In the genomic region with DNA sequence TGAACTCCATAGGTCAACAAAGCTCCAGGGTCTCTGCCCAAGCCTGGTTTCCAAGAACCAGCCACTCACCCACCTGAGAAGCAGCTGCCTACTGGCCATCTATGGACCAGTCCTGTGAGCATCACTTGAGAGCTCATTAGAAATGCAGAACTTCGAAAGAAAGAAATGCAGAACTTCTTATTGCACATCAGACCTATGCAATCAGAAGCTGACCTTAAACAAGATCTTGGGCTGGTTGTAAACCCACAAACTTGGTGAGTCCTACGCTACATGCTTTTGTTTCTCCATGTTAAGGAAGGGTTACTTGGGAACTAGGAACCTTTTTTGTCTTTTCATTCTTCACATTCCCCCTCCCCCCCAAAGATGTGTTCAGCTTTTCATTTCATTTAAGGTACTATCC, we compare ENCODE assay signal across 17 mouse cellular contexts.
"Had no signal": no experiment of that assay in that cellular context is flagged by ENCODE, and none has a peak within 500 bp of the region (broad histone marks: within the 10 kb centered on the region; RNA-seq: fewer than 3 reads in every experiment).

No protein-coding gene starts in this region.

- ATAC-seq: liver, embryonic 12.5 days; liver, postnatal 0 days; lung, postnatal 0 days; midbrain, embryonic 13.5 days; midbrain, embryonic 15.5 days; midbrain, embryonic 16.5 days had no signal

- DNase-seq: left cerebral cortex, postnatal 4 days; liver; liver, embryonic 13.5 days; liver, postnatal 0 days; lung, adult 18-20 months; lung, adult 2 months; lung, embryonic 14.5 days; lung, postnatal 10 days; lung, postnatal 14 days; lung, postnatal 36 days; lung, postnatal 4 days; midbrain, embryonic 14.5 days had no signal
